Mouse (Mus musculus) heart, embryonic 13.5 days (tissue): Measurements from ENCODE around the gene Rasgrf1. TPM values are rescaled to one million over a fixed set of nuclear protein-coding genes. Genes with fewer than 3 reads are reported as not detected.
"Not testable (repeated sequence)": the region's sequence is repeated elsewhere in the genome, so short reads cannot be mapped to it uniquely, and the experiment has no call there.

Source experiments
- ATAC-seq: fragments of 200-750 bp; cut with Nextera tagmentation; 2 replicates; pipeline ENCODE4 v1.8.0; 2017; ENCODE audit warnings: moderate TSS enrichment; ENCODE audit not compliant: insufficient number of reproducible peaks, low FRiP score, low TSS enrichment; ENCODE audit errors: extremely low read depth
- H3K27ac ChIP-seq: fragments of 300-500 bp; sonication (generic); replicated peaks from 2 replicates; pipeline ENCODE4 v1.5.1; 2015; ENCODE audit warnings: moderate library complexity, mild to moderate bottlenecking, inconsistent platforms
- H3K27me3 ChIP-seq: fragments of 300-500 bp; sonication (generic); replicated peaks from 2 replicates; pipeline ENCODE4 v1.6.1; 2015; ENCODE audit warnings: mild to moderate bottlenecking, inconsistent platforms
- H3K36me3 ChIP-seq: fragments of 300-500 bp; sonication (generic); 2 replicates; pipeline ENCODE4 v1.6.1; 2015; ENCODE audit warnings: mild to moderate bottlenecking, inconsistent platforms
- H3K4me1 ChIP-seq: fragments of 300-500 bp; sonication (generic); 2 replicates; pipeline ENCODE4 v1.6.1; 2015; ENCODE audit warnings: inconsistent platforms
- H3K4me2 ChIP-seq: fragments of 300-500 bp; sonication (generic); 2 replicates; pipeline ENCODE4 v1.6.1; 2015; ENCODE audit warnings: inconsistent platforms, mild to moderate bottlenecking, moderate library complexity
- H3K4me3 ChIP-seq: fragments of 300-500 bp; sonication (generic); 2 replicates; pipeline ENCODE4 v1.5.1; 2015; ENCODE audit warnings: moderate library complexity, mild to moderate bottlenecking, inconsistent platforms
- H3K9ac ChIP-seq: fragments of 300-500 bp; sonication (generic); 2 replicates; pipeline ENCODE4 v1.6.1; 2015; ENCODE audit warnings: inconsistent platforms, mild to moderate bottlenecking, moderate library complexity
- H3K9me3 ChIP-seq: fragments of 300-500 bp; sonication (generic); 2 replicates; pipeline ENCODE4 v1.6.1; 2016; ENCODE audit warnings: inconsistent platforms
- WGBS: fragments of 180-500 bp; shearing (Covaris S2); methylation state at CpG from one replicate; pipeline ENCODE4 v1.1.7; 2015; ENCODE audit warnings: mixed read lengths; 5-methylcytosine and 5-hydroxymethylcytosine counted together
- polyA plus RNA-seq: library from polyadenylated mRNA; unstranded; fragments of >200 nt; fragmentation: Nextera tagmentation; extraction: Ambion mirVana; gene quantifications from 2 replicates; pipeline ENCODE4 v1.2.1, GENCODE M21; 2015

Gene Rasgrf1
- polyA plus RNA-seq, 1 experiment from 2014 or later = 0.16 TPM

GRCm38 (mm10) chr9:90042906-90043305, 133.2 kb downstream of the Rasgrf1 start:
- not testable (repeated sequence) for H3K27me3 ChIP-seq, H3K4me2 ChIP-seq, H3K4me1 ChIP-seq, H3K36me3 ChIP-seq, H3K27ac ChIP-seq, H3K9me3 ChIP-seq, H3K9ac ChIP-seq, H3K4me3 ChIP-seq, ATAC-seq
- 87% methylated on average over 8 of the region's 8 CpGs for WGBS

- ATAC-seq = no peak
- Histone ChIP-seq H3K36me3 (no peaks in the 10 kb centered on the region), H3K9me3 (peaks cover 5% of the 10 kb centered on the region; the same call in 1 of the 2 replicates), H3K27ac (no peak overlapping the region), H3K9ac (no peak overlapping the region), H3K4me1 (no peaks in the 10 kb centered on the region; the same call in 1 of the 2 replicates), H3K27me3 (no peaks in the 10 kb centered on the region), H3K4me3 (no peak overlapping the region), H3K4me2 (no peak overlapping the region)
- 85% methylated on average over 7 of the region's 7 CpGs for WGBS
Measured at GRCm38 (mm10) chr9:90045191-90045590, 135.5 kb downstream of the Rasgrf1 start.

- Histone ChIP-seq H3K9ac (no peak overlapping the region), H3K9me3 (peaks cover 5% of the 10 kb centered on the region; the same call in 1 of the 2 replicates), H3K36me3 (no peaks in the 10 kb centered on the region), H3K4me3 (no peak overlapping the region), H3K27me3 (no peaks in the 10 kb centered on the region), H3K27ac (peak overlapping the region; percentile 68), H3K4me2 (no peak overlapping the region), H3K4me1 (no peaks in the 10 kb centered on the region; the same call in 1 of the 2 replicates)
- ATAC-seq = peak; percentile 54; the same call in 1 of the 2 replicates
- 35% methylated on average over 5 of the region's 5 CpGs for WGBS
Measured at GRCm38 (mm10) chr9:90047937-90048627, 138.4 kb downstream of the Rasgrf1 start.

- H3K9ac ChIP-seq = peak within 1 kb of the TSS; percentile 86
- H3K4me3 ChIP-seq = peak within 1 kb of the TSS; percentile 69
- H3K36me3 ChIP-seq = no peaks in the 10 kb centered on the region
- peak within 1 kb of the TSS; percentile 46 for H3K27ac ChIP-seq
- no peak for ATAC-seq
- no peaks in the 10 kb centered on the region for H3K9me3 ChIP-seq
- H3K4me2 ChIP-seq = peak within 1 kb of the TSS; percentile 81
- H3K27me3 ChIP-seq = no peaks in the 10 kb centered on the region
- WGBS = 76% methylated on average over 2 of the region's 2 CpGs
- peaks cover 8% of the 10 kb centered on the region; the same call in 1 of the 2 replicates for H3K4me1 ChIP-seq
Measured at GRCm38 (mm10) chr9:90053852-90054251, 144.1 kb downstream of the Rasgrf1 start, which contains the start of gene Ctsh. Ctsh (plus strand) TSS chr9:90054152.

- peak overlapping the region; percentile 86 for H3K9ac ChIP-seq
- peak overlapping the region; percentile 81 for H3K4me2 ChIP-seq
- H3K4me3 ChIP-seq = peak overlapping the region; percentile 69
- peak; percentile 72; the same call in 1 of the 2 replicates for ATAC-seq
- H3K9me3 ChIP-seq = no peaks in the 10 kb centered on the region
- peak overlapping the region; percentile 46 for H3K27ac ChIP-seq
- under 1% methylated on average over 37 of the region's 37 CpGs for WGBS
- H3K36me3 ChIP-seq = no peaks in the 10 kb centered on the region
- H3K27me3 ChIP-seq = no peaks in the 10 kb centered on the region
- H3K4me1 ChIP-seq = peaks cover 8% of the 10 kb centered on the region; the same call in 1 of the 2 replicates
Measured at GRCm38 (mm10) chr9:90054371-90055145, 144.8 kb downstream of the Rasgrf1 start.

GRCm38 (mm10) chr9:90055409-90055808, 145.7 kb downstream of the Rasgrf1 start:
- Histone ChIP-seq H3K27ac (no peak overlapping the region), H3K4me1 (peaks cover 8% of the 10 kb centered on the region; the same call in 1 of the 2 replicates), H3K9me3 (no peaks in the 10 kb centered on the region), H3K36me3 (no peaks in the 10 kb centered on the region), H3K4me2 (peak overlapping the region; percentile 81), H3K27me3 (no peaks in the 10 kb centered on the region), H3K9ac (0 out of 2 replicates have a peak overlapping the region, but pooled peaks have one; percentile 86), H3K4me3 (peak overlapping the region; percentile 69)
- no peak for ATAC-seq
- WGBS = 45% methylated on average over 5 of the region's 5 CpGs

GRCm38 (mm10) chr9:90055911-90056310, 146.2 kb downstream of the Rasgrf1 start:
- H3K9me3 ChIP-seq = no peaks in the 10 kb centered on the region
- H3K36me3 ChIP-seq = no peaks in the 10 kb centered on the region
- peak overlapping the region; percentile 81; the same call in 1 of the 2 replicates for H3K4me2 ChIP-seq
- H3K4me1 ChIP-seq = peaks cover 8% of the 10 kb centered on the region; the same call in 1 of the 2 replicates
- H3K27me3 ChIP-seq = no peaks in the 10 kb centered on the region
- no peak overlapping the region for H3K9ac ChIP-seq
- no peak for ATAC-seq
- WGBS = 74% methylated on average over 3 of the region's 3 CpGs
- peak overlapping the region; percentile 69 for H3K4me3 ChIP-seq
- H3K27ac ChIP-seq = no peak overlapping the region

GRCm38 (mm10) chr9:90056716-90057115, 147.0 kb downstream of the Rasgrf1 start:
- H3K9ac ChIP-seq = no peak overlapping the region
- H3K27me3 ChIP-seq = no peaks in the 10 kb centered on the region
- H3K36me3 ChIP-seq = no peaks in the 10 kb centered on the region
- peaks cover 8% of the 10 kb centered on the region; the same call in 1 of the 2 replicates for H3K4me1 ChIP-seq
- WGBS = 78% methylated on average over 2 of the region's 2 CpGs
- H3K9me3 ChIP-seq = no peaks in the 10 kb centered on the region
- H3K27ac ChIP-seq = no peak overlapping the region
- H3K4me3 ChIP-seq = no peak overlapping the region
- no peak overlapping the region for H3K4me2 ChIP-seq
- no peak for ATAC-seq

- no peaks in the 10 kb centered on the region for H3K9me3 ChIP-seq
- peaks cover 6% of the 10 kb centered on the region; the same call in 1 of the 2 replicates for H3K4me1 ChIP-seq
- H3K27ac ChIP-seq = no peak overlapping the region
- ATAC-seq = no peak
- no peak overlapping the region for H3K4me2 ChIP-seq
- no peak overlapping the region for H3K9ac ChIP-seq
- 74% methylated on average over 9 of the region's 9 CpGs for WGBS
- no peak overlapping the region for H3K4me3 ChIP-seq
- no peaks in the 10 kb centered on the region for H3K36me3 ChIP-seq
- H3K27me3 ChIP-seq = no peaks in the 10 kb centered on the region
Measured at GRCm38 (mm10) chr9:90059828-90060573, 150.3 kb downstream of the Rasgrf1 start.

- Histone ChIP-seq H3K4me1 (peaks cover 4% of the 10 kb centered on the region; the same call in 1 of the 2 replicates), H3K4me2 (no peak overlapping the region), H3K9me3 (no peaks in the 10 kb centered on the region), H3K36me3 (no peaks in the 10 kb centered on the region), H3K27ac (no peak overlapping the region), H3K4me3 (no peak overlapping the region), H3K9ac (no peak overlapping the region), H3K27me3 (no peaks in the 10 kb centered on the region)
- no peak for ATAC-seq
- WGBS = 66% methylated on average over 2 of the region's 2 CpGs
Measured at GRCm38 (mm10) chr9:90060574-90060875, 150.8 kb downstream of the Rasgrf1 start.

GRCm38 (mm10) chr9:90060932-90061331, 151.2 kb downstream of the Rasgrf1 start:
- not testable (repeated sequence) for H3K36me3 ChIP-seq, H3K9ac ChIP-seq, H3K27ac ChIP-seq, H3K27me3 ChIP-seq, ATAC-seq, H3K9me3 ChIP-seq, H3K4me2 ChIP-seq, H3K4me3 ChIP-seq, H3K4me1 ChIP-seq
- WGBS = 80% methylated on average over 5 of the region's 5 CpGs
